Mouse (Mus musculus): Measurements from ENCODE around the gene Spcs2.

GRCm38 (mm10) chr7:99887743-99888142, 24.5 kb upstream of the Spcs2 start:
- TF ChIP-seq CTCF (IDR thresholded peaks at IDR 0.05; ENCODE audit: insufficient read depth, low read depth, low read length) (no peak), POLR2A (IDR thresholded peaks at IDR 0.05; ENCODE audit: insufficient read depth, low read depth, low read length) (no peak)
